Mouse (Mus musculus): ENCODE measurements at regions not wholly inside any gene's neighbourhood (a gene's known extent, or its start where the extent isn't known, plus 50 kb on each side); places are given as distances from the start of the nearest gene placed in this dataset.
A peak's percentile ranks its signal among the peaks of the same experiment; 100 is the strongest.

DNA sequence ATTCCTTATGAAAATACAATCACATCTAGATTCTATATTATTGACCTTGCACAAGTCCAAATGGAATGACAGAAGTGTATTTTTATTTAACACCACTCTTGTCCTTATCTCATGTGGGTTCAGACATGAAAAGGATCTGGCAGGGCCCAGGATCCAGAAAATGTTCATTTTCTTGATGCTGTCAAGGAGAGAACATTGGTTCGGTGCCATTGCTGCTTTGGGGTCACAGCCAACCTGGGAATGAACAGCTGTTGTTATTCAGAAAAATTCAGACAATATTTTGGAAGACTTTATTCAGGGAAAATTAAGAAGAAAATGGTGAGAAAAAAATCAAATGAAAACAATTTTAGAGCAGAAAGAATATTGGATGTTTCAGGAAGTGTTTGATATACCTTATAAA is 590.0 kb downstream of the Iqcm start:
- no peak overlapping the region for H3K27ac ChIP-seq (ENCODE audit: insufficient read depth, low read depth, low read length, poor library complexity, severe bottlenecking)
- H3K9ac ChIP-seq (ENCODE audit: insufficient read depth, low read depth, low read length, poor library complexity, severe bottlenecking) = no peak overlapping the region
- in situ Hi-C loops (cut with MboI; ENCODE audit: low sequenced_read_pairs in 2 of 2, unreplicated experiment in 2 of 2) = no loop called here
- TF ChIP-seq MAFK (IDR thresholded peaks at IDR 0.05; ENCODE audit: insufficient read depth, low read depth, low read length) = no peak
- no peak for TF ChIP-seq CHD2 (IDR thresholded peaks at IDR 0.05; ENCODE audit: low read depth, low read length)
- TF ChIP-seq HCFC1 (IDR thresholded peaks at IDR 0.05; ENCODE audit: borderline replicate concordance, insufficient read depth, low read length) = no peak
- no peak for TF ChIP-seq ZNF384 (IDR thresholded peaks at IDR 0.05; ENCODE audit: low read depth, low read length)
- TF ChIP-seq ZC3H11A (IDR thresholded peaks at IDR 0.05; ENCODE audit: borderline replicate concordance, low read depth, low read length) = no peak
- no peak for DNase-seq (ENCODE audit: low read depth, low spot score)
- H3K4me3 ChIP-seq (ENCODE audit: insufficient read depth in 1 of 2, low read depth in 1 of 2, low read length in 2 of 2, poor library complexity in 1 of 2, severe bottlenecking in 1 of 2) = no peak overlapping the region
- no peaks in the 10 kb centered on the region for H3K9me3 ChIP-seq (ENCODE audit: control insufficient read depth, insufficient read depth, low read depth, low read length)
- no peaks in the 10 kb centered on the region for H3K4me1 ChIP-seq (ENCODE audit: control insufficient read depth in 2 of 2, insufficient read depth in 2 of 2, low read length in 2 of 2, poor library complexity in 1 of 2)
- no peaks in the 10 kb centered on the region for H3K36me3 ChIP-seq (ENCODE audit: control insufficient read depth, insufficient read depth, low read length, poor library complexity, severe bottlenecking)

DNA sequence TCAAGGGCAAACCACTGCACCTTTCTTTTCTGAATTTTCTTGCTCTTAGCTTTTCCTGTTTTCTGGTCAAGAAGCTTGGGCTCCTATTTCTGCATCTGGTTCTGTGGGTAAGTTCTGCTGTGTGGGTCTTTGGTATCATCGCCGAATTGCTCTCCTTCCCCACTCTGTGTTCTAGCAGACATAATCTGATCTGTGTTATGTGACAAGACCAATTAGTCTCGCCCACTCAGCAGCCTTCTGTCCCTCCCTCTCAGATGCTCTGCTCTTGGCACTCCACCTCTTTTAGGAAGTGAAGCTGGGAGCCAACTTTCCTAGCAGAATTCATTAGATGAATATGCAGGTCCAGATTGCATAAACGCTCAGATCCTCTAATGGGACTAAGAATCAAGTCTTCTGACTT is 603.5 kb downstream of the Iqcm start:
- in situ Hi-C loops (cut with MboI; ENCODE audit: low sequenced_read_pairs in 2 of 2, unreplicated experiment in 2 of 2) = no loop called here
- Histone ChIP-seq H3K9me3 (ENCODE audit: control insufficient read depth, insufficient read depth, low read depth, low read length) (no peaks in the 10 kb centered on the region), H3K9ac (ENCODE audit: insufficient read depth, low read depth, low read length, poor library complexity, severe bottlenecking) (no peak overlapping the region), H3K27ac (ENCODE audit: insufficient read depth, low read depth, low read length, poor library complexity, severe bottlenecking) (no peak overlapping the region), H3K4me3 (ENCODE audit: insufficient read depth in 1 of 2, low read depth in 1 of 2, low read length in 2 of 2, poor library complexity in 1 of 2, severe bottlenecking in 1 of 2) (no peak overlapping the region), H3K36me3 (ENCODE audit: control insufficient read depth, insufficient read depth, low read length, poor library complexity, severe bottlenecking) (no peaks in the 10 kb centered on the region), H3K4me1 (ENCODE audit: control insufficient read depth in 2 of 2, insufficient read depth in 2 of 2, low read length in 2 of 2, poor library complexity in 1 of 2) (no peaks in the 10 kb centered on the region)
- TF ChIP-seq CHD2 (IDR thresholded peaks at IDR 0.05; ENCODE audit: low read depth, low read length) = no peak
- TF ChIP-seq ZC3H11A (IDR thresholded peaks at IDR 0.05; ENCODE audit: borderline replicate concordance, low read depth, low read length) = no peak
- DNase-seq (ENCODE audit: low read depth, low spot score) = no peak

DNA sequence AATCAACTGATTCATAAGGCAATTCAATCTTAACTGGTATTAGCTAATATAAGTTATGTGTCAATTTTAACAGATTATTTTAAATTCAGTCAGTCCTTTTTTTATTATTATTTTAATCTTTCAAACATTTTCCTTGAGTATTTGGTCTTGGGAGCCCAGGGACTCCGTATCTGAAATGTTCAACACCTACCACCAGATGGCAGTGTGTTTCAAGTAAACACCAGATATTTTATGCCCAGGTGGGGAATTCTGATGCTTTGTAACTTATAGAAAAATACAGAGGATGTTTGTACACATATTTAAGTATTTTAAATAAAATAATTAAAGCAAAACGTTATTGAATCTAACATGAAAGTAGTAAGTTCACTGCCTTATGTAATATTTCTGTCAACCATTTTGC is 619.2 kb downstream of the Iqcm start:
- Histone ChIP-seq H3K36me3 (ENCODE audit: control insufficient read depth, insufficient read depth, low read length, poor library complexity, severe bottlenecking) (no peaks in the 10 kb centered on the region), H3K4me3 (ENCODE audit: insufficient read depth in 1 of 2, low read depth in 1 of 2, low read length in 2 of 2, poor library complexity in 1 of 2, severe bottlenecking in 1 of 2) (no peak overlapping the region), H3K9ac (ENCODE audit: insufficient read depth, low read depth, low read length, poor library complexity, severe bottlenecking) (no peak overlapping the region), H3K9me3 (ENCODE audit: control insufficient read depth, insufficient read depth, low read depth, low read length) (no peaks in the 10 kb centered on the region), H3K27ac (ENCODE audit: insufficient read depth, low read depth, low read length, poor library complexity, severe bottlenecking) (no peak overlapping the region), H3K4me1 (ENCODE audit: control insufficient read depth in 2 of 2, insufficient read depth in 2 of 2, low read length in 2 of 2, poor library complexity in 1 of 2) (no peaks in the 10 kb centered on the region)
- peak; percentile 34 for DNase-seq (ENCODE audit: low read depth, low spot score)
- TF ChIP-seq ZNF384 (IDR thresholded peaks at IDR 0.05; ENCODE audit: low read depth, low read length) (no peak), MAFK (IDR thresholded peaks at IDR 0.05; ENCODE audit: insufficient read depth, low read depth, low read length) (no peak), ZC3H11A (IDR thresholded peaks at IDR 0.05; ENCODE audit: borderline replicate concordance, low read depth, low read length) (no peak), HCFC1 (IDR thresholded peaks at IDR 0.05; ENCODE audit: borderline replicate concordance, insufficient read depth, low read length) (no peak)
- in situ Hi-C loops (cut with MboI; ENCODE audit: low sequenced_read_pairs in 2 of 2, unreplicated experiment in 2 of 2) = no loop called here

DNA sequence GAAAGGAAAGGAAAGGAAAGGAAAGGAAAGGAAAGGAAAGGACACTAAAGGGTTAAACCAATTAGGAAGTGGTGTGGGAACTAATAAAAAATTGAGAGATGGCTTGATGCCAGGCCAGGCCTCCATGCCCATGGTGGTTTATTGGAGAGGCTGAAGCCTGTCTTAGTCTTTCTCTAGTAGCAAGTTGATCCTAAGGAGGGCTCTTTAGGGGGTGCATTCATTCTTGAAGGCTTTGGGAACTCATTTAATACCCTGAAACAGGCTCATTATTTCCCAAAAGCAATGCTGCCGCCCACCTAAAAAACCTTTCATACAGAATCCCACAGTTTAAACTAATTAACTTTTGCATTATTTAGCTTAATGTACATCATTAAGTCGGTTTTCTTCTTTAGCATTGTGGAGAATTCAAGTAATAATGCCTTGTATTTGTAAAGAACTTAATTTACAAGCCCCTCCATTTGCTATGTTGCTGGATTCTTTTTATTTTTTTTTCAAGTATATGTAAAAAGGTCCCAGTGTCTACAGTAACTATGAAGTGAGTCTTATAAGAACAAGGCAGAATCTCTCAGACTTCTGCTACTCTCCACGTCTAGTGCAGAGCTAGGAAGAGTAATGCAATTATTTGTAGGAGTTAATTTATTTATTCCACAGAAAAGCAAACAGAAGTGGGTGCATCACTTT is 624.3 kb downstream of the Iqcm start:
- no peaks in the 10 kb centered on the region for H3K36me3 ChIP-seq (ENCODE audit: control insufficient read depth, insufficient read depth, low read length, poor library complexity, severe bottlenecking)
- DNase-seq (ENCODE audit: low read depth, low spot score) = no peak
- H3K9ac ChIP-seq (ENCODE audit: insufficient read depth, low read depth, low read length, poor library complexity, severe bottlenecking) = no peak overlapping the region
- no peak overlapping the region for H3K27ac ChIP-seq (ENCODE audit: insufficient read depth, low read depth, low read length, poor library complexity, severe bottlenecking)
- no peaks in the 10 kb centered on the region for H3K9me3 ChIP-seq (ENCODE audit: control insufficient read depth, insufficient read depth, low read depth, low read length)
- in situ Hi-C loops (cut with MboI; ENCODE audit: low sequenced_read_pairs in 2 of 2, unreplicated experiment in 2 of 2) = no loop called here
- TF ChIP-seq HCFC1 (IDR thresholded peaks at IDR 0.05; ENCODE audit: borderline replicate concordance, insufficient read depth, low read length) (no peak), ZNF384 (IDR thresholded peaks at IDR 0.05; ENCODE audit: low read depth, low read length) (no peak), MAFK (IDR thresholded peaks at IDR 0.05; ENCODE audit: insufficient read depth, low read depth, low read length) (no peak), ZC3H11A (IDR thresholded peaks at IDR 0.05; ENCODE audit: borderline replicate concordance, low read depth, low read length) (no peak), CHD2 (IDR thresholded peaks at IDR 0.05; ENCODE audit: low read depth, low read length) (no peak)
- H3K4me3 ChIP-seq (ENCODE audit: insufficient read depth in 1 of 2, low read depth in 1 of 2, low read length in 2 of 2, poor library complexity in 1 of 2, severe bottlenecking in 1 of 2) = no peak overlapping the region
- H3K4me1 ChIP-seq (ENCODE audit: control insufficient read depth in 2 of 2, insufficient read depth in 2 of 2, low read length in 2 of 2, poor library complexity in 1 of 2) = no peaks in the 10 kb centered on the region

DNA sequence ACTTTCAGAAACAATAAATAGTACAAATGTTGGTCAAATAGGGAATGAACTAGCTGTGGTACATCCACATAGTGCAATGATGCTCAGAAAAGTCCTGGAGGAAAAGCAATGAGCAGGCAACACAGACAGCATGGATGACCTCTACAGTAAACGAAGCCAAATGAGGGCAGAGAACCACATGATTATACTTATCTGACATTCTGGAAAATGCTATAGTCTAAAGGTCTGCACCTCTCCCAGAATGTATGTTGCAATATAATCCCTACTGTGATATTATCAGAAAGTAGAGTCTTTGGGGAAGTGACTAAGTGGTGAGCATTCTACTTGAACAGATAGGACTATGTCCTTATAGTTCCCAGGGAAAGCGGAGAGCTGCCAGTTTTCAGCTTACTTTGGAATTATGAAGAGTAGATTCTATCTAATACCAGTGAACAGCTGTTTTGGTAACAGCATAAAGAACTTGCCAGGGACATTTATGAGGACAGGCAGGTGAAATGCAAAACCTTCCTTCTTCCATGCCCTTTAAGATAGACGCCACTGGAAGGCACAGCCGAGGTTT is 672.2 kb downstream of the Iqcm start:
- no peak for DNase-seq (ENCODE audit: low read depth, low spot score)
- TF ChIP-seq ZNF384 (IDR thresholded peaks at IDR 0.05; ENCODE audit: low read depth, low read length) = no peak
- TF ChIP-seq CHD2 (IDR thresholded peaks at IDR 0.05; ENCODE audit: low read depth, low read length) = no peak
- no peak for TF ChIP-seq MAFK (IDR thresholded peaks at IDR 0.05; ENCODE audit: insufficient read depth, low read depth, low read length)
- TF ChIP-seq HCFC1 (IDR thresholded peaks at IDR 0.05; ENCODE audit: borderline replicate concordance, insufficient read depth, low read length) = no peak
- no peak for TF ChIP-seq ZC3H11A (IDR thresholded peaks at IDR 0.05; ENCODE audit: borderline replicate concordance, low read depth, low read length)
- H3K9me3 ChIP-seq (ENCODE audit: control insufficient read depth, insufficient read depth, low read depth, low read length) = no peaks in the 10 kb centered on the region
- no peaks in the 10 kb centered on the region for H3K36me3 ChIP-seq (ENCODE audit: control insufficient read depth, insufficient read depth, low read length, poor library complexity, severe bottlenecking)
- in situ Hi-C loops (cut with MboI; ENCODE audit: low sequenced_read_pairs in 2 of 2, unreplicated experiment in 2 of 2) = no loop called here
- no peak overlapping the region for H3K9ac ChIP-seq (ENCODE audit: insufficient read depth, low read depth, low read length, poor library complexity, severe bottlenecking)
- H3K4me3 ChIP-seq (ENCODE audit: insufficient read depth in 1 of 2, low read depth in 1 of 2, low read length in 2 of 2, poor library complexity in 1 of 2, severe bottlenecking in 1 of 2) = no peak overlapping the region
- H3K27ac ChIP-seq (ENCODE audit: insufficient read depth, low read depth, low read length, poor library complexity, severe bottlenecking) = no peak overlapping the region
- no peaks in the 10 kb centered on the region for H3K4me1 ChIP-seq (ENCODE audit: control insufficient read depth in 2 of 2, insufficient read depth in 2 of 2, low read length in 2 of 2, poor library complexity in 1 of 2)

Measured in ES-E14 (cell line).